Mouse (Mus musculus) gastrocnemius, postnatal 14 days (tissue): ENCODE results near the gene Cxcl3. TPM values are rescaled to one million over a fixed set of nuclear protein-coding genes. Genes with fewer than 3 reads are reported as not detected.
A peak's percentile ranks its signal among the peaks of the same experiment; 100 is the strongest.
"Not testable (repeated sequence)": the region's sequence is repeated elsewhere in the genome, so short reads cannot be mapped to it uniquely, and the experiment has no call there.

Experiments
- DNase-seq: peaks from one replicate; pipeline ENCODE4 v3.0.0; 2021; ENCODE audit warnings: mixed read lengths
- intact Hi-C: fragments of 180-260 bp; cut with DNase I; formaldehyde crosslinking; loops from one replicate; pipeline ENCODE4 v1.15.1; 2025; ENCODE audit warnings: low total_unique reads
- microRNA-seq, 2 experiments: library from miRNA; unstranded; fragments of <30 nt; microRNA quantifications; one replicate each; pipeline ENCODE4 v1.2.0; 2021
- total RNA-seq, 2 experiments: library from RNA; stranded (reverse); gene quantifications; 2 replicates each; pipeline ENCODE4 v1.2.3; 2021

Gene Cxcl3
- total RNA-seq, 2 experiments from 2014 or later: not detected

DNA sequence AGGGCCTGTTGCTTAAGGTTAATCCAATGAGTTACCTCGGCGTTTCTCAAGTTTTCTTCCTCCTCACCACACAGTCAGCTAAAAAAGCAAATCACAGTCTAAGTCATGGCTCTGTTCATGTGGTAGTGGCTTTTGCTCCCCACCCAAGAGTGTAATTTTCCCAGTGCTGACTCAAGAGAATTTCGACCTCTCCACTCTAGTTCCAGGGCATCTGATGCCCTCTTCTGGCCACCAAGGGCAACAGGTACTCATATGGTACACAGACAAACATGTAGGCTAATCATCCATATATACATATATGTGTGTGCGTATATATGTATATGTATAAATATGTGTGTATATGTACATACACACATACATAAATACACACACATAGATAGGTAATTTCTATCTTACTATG lies 2.2 kb downstream of the Cxcl3 start:
- intact Hi-C loops: loop anchor here (5.0 kb wide), 1 partner anchor 126 kb away; no protein-coding TSS in a partner anchor
- DNase-seq: no peak

DNA sequence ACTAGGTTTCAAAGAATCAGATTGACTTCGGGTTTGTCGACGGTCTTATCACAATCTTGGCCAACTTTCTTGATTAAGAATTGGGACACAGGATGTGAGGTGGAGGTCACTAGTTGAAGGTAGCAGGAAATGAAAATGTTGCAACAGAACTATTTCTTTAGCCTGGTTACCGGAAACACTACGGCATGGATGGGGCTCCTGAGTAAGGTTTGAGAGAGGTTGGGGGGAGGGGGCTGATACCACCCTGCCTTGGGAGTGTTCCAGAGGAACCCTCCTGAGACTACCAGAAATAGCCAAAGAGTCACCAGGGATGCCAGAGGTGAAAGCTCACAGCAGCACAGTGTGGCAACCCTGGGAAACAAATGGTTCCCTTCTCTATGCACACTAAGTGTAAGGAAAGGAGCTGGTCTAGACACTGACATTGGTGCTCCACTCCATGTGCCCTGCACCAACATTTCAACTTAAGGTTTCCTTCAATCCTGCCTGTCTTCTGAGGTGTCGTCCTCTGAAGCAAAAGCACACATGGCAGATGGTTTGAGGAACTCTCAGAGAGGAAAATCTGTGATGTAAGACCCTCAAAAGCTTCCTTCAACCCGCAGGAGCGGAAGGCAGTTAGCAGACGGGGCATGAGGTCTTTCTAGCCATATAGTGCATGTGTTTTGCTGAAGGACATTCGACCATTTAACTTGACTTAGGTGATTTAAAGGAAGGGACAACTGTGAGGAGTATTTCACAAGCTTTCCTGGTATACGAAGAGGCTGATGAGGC lies 3.6 kb downstream of the Cxcl3 start:
- intact Hi-C loops: loop anchor here (5.0 kb wide), 1 partner anchor 127 kb away; no protein-coding TSS in a partner anchor

DNA sequence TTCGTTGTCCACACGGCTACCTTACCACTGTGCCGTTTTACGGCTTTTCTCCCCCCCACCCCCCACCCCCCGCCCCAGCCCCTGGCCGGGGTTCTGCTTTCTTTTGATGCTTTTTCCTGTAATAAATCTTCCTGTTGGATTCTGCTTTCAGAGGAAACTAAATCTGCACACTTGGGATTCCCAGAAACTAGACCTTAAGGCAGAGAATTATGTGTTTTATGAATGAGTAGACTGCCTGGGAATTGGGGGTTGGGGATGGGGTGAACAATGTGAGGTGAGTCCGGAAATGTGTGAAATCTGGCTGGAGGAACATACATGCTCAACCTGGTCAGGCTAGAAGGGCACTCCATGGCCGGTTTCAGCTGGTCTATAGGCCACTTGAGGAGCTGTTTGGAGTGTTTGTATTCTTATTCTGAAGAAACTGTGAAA lies 4.2 kb downstream of the Cxcl3 start:
- DNase-seq: no peak
- intact Hi-C loops: no loop called here

More for the DNA sequence above, 3.6 kb downstream of the Cxcl3 start:
- DNase-seq: no peak

DNA sequence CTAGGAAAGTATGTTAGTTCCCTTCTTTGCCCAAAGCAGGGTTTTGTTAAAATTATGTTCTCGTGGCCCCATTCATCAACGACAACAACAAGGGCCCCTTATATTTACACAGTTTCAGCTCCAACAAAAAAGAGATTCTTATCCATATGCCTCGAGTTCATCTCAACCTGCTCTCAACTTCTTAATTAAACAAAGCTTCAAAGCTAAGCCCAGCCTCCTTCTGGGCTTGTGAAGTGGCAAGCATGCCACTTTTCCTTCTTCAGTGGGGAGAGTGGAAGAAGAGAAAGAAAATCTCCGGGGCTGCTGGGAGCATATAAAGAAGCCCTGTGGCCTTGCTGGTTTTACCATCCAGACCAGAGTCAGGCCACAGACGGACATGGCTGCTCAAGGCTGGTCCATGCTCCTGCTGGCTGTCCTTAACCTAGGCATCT lies 8.3 kb downstream of the Cxcl3 start, which contains the start of gene Cxcl15:
TSS of gene Cxcl15 (plus strand) at position 340 of the 431 bp plus-strand sequence.
- no peak for DNase-seq
- intact Hi-C loops: no loop called here

DNA sequence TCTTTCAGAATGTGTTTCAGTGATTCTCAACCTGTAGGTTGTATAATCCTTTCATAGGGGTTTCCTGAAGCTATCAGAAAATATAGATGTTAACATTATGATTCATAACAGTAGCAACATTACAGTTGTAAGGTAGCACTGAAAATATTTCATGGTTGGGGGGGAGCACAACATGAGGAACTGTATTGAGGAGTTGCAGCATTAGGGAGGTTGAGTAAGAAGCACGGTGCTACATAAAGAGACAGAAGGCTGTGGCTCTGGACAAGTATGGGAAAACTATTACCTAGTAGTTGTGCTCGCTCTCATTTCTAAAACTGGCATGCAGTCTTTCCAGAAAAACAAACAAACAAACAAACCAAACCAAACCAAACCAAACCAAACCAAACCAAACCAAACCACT lies 9.5 kb downstream of the Cxcl3 start:
- intact Hi-C loops, DNase-seq: not testable (repeated sequence)

DNA sequence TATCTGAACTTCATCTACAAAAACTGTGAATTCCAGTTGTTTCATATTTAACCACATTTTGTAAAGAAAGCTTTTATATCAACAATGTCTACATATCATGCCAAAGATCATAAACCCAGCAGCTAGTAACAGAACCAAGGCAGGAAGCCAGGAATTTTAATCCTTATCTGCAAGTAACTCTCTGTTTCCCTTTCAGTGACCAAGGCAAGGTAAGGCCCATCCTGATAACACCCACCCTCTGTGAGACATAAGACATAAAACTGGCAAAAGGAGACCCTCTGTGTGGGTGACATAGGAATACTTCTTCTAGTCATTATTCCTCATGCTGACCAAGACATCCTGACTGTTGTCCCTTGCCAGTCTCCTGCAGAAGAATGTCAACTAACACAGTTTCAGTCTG lies 18.7 kb downstream of the Cxcl3 start:
- intact Hi-C loops: no loop called here
- DNase-seq: no peak

DNA sequence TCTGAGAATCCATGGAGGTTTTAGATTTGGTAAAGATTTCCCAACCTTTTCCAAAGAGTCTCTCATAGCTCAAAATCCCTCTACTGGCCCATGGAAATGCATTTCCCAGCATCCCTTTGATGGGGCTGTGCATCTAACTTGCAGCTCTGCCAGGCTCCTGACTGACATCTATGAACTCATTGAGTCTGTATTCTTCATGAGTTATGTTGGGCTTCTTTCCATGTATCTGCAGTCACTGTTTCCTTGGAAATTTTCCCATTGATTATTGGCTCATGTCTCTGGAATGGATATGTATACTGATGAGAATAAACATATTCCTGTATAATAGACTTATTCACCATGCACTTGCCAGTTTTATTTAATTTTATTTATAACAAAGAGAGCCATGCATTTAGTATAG lies 20.1 kb downstream of the Cxcl3 start:
- no peak for DNase-seq
- intact Hi-C loops: no loop called here

DNA sequence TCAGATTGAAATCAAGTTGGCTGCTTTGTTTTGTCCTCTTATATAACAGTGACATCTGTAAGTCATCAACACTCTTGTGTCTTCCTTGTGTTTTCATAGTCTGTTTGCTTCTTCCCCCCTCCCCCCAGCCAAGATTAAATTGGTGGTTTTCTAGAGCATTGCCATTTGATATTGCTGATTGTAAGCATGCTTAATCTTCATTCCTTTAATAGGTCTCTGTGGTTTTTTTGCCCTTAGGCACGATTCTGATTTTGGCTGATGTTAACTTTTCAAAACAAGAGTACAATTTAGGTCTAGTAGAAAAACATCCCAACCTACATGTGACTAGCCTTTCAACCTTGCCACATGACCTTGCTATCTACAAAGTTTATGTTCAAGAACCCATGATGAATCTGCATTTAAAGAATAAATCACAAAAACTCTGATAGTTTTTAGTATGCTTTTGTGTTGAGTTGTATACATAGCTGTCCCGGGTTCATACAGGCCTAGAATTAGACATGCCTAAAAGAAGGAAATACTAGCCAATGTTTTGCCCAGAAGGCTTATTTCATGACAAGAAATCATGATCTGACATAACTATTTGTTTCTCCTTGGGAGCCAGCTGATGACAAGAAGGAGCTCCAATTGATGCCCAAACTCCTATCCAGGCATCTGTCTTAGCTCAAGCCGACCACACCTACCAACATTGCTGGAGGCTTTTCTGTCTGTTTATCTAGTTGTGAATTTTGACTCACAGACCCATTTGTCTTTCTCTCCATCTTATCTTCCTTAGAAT lies 21.5 kb downstream of the Cxcl3 start:
- intact Hi-C loops: no loop called here
- no peak for DNase-seq

DNA sequence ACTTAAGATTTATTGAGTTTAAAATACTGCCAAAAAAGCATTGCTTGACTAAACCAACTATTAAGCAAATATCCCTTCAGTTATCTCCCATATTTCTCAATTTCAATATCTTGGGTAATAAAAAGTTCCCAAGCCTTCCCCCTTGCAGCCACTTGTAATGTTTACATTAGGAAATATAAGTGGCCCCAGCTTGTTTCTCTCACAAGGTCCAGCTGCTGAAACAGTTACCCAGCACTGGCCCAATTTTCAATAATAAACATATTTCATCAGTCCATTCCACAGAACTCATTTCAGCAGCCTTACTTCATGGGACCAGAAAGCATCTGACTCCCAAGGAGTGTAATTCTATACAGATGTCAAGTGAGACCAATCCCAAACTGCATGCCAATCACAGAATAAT lies 33.9 kb downstream of the Cxcl3 start:
- intact Hi-C loops: no loop called here

DNA sequence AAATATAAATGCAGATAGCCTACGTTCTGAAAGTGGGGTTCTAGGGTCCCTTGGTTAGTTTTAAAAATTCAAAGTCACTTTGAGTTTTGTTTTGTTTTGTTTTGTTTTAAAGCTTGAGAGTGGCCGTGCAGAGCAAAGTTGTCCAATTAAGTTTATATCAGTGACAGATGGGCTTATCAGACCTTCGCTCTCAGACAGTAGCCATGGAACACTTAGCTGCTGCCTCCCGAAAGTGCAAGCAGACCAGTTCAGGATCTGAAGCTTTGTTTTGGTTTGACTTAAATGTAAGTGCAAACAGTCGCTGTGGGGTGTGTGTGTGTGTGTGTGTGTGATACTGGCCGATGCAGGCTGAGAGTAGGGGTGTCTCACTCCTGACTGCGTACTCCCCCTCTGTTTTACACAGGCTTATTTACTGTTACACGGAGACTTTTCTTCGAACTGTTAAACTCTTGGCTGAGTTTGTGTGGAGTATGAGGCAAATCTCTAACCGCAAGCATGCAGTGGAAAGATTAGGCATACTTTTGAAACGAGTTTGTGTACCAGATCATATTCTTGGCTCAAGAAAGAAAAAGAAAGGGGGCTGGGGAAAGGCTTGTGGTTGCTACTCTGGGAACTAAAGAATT lies 46.4 kb downstream of the Cxcl3 start:
- no peak for DNase-seq
- intact Hi-C loops: no loop called here

More for the DNA sequence above, 33.9 kb downstream of the Cxcl3 start:
- no peak for DNase-seq

DNA sequence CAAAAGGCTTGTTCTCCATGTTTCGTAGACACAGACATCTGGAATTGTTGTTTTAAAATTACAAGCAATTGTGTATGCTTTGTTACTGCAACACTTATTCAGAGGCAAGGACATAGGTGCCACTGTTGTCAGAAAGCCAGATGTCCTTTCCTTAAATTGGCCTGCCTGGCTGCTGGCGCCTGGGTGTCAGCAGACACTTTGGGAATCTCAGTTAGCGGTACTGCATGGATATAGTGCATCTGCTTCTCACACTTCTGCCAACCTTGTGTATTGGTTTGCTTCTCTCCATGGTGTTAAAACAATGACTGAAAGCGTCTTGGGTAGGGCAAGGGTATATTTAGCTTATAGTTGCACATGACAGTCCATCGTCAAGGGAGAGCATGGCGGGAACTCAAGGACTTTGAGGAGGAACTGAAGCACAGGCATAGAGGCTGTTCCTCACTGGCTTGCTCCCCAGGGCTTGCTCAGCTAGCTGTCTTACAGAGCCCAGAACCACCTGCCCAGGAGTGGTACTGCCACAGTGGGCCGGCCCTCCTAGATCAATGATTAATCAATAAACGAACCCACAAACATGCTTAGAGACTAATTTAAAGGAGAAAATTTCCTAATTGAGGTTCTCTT lies 47.0 kb downstream of the Cxcl3 start:
- intact Hi-C loops: no loop called here
- DNase-seq: no peak

DNA sequence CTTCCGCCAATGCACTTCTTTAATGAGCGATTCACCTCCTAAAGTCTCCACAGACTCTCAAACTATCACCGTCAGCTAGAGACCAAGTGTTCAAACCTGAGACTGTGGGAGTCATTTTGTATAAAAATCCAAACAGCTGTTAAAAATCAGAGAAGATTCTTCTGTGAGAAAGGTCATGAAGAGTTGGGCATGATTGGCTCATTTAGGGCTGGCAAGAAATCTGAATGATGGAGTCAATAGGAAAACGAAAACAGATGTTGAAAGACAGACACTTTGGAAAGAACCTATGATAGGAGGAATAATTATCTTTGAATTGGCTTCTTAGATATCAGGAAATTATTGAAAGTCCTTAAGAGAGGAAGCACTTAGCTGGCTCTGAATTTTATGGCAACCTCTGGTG lies 48.5 kb downstream of the Cxcl3 start:
- no peak for DNase-seq
- intact Hi-C loops: no loop called here

DNA sequence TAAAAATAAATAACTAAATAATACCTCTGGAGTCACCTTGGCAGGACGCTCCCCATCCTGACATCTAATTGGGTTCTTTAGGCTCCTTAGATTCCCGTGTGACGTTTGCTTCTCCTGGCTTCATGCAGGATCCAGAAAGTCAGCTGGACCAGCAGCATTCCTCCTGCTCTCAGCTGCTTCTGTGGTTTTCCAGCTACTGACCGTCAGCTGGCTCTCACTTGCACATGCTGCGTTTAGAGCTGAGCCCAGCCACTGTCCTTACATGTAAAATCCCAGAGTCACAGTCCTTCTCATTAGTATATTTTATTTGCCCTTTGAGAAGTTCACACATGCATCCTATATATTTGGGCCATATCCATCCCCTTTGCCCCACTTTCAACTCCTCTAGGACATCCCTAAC lies 52.7 kb downstream of the Cxcl3 start:
- peak; percentile 43 for DNase-seq
- intact Hi-C loops: no loop called here

Small RNAs within 50 kb of the gene (microRNA-seq; reads per million reads assigned to microRNA genes)
- 0 reads per million in 2 experiments for gene Gm24322

Other genes with a start within 250 kb of the Cxcl3 start
- not detected for gene 5830473C10Rik, start 225.0 kb upstream of the Cxcl3 start, total RNA-seq
- not detected for gene Rassf6, start 145.4 kb upstream of the Cxcl3 start, total RNA-seq
- gene Cxcl5, start 26.7 kb upstream of the Cxcl3 start, total RNA-seq: not detected
- gene Ppbp, start 17.6 kb upstream of the Cxcl3 start, total RNA-seq: 1 to 10 TPM in 1 of 2 experiments, under 1 TPM in 1; 0.42 to 1.3 TPM
- gene Pf4, start 13.7 kb upstream of the Cxcl3 start, total RNA-seq: 10 to 100 TPM; 18.7 to 23.7 TPM
- not detected for gene Cxcl15, start 8.4 kb downstream of the Cxcl3 start, total RNA-seq
- under 1 TPM in 1 of 2 experiments, not detected in 1; 0.11 TPM for gene Cxcl1, start 105.1 kb downstream of the Cxcl3 start, total RNA-seq
- not detected for gene Cxcl2, start 117.8 kb downstream of the Cxcl3 start, total RNA-seq
- 10 to 100 TPM in 1 of 2 experiments, 1 to 10 TPM in 1; 8.2 to 10.1 TPM for gene Mthfd2l, start 145.0 kb downstream of the Cxcl3 start, total RNA-seq
- gene Epgn, start 241.4 kb downstream of the Cxcl3 start, total RNA-seq: under 1 TPM; 0.27 to 0.41 TPM